In genomic region chr11:117337749-117338148, GRCm38 (mm10) we compare ENCODE assay signal across 17 mouse cellular contexts.
A peak's percentile ranks its signal among the peaks of the same experiment; 100 is the strongest.
DNase-seq lines count a peak whose midpoint lies in the region; ATAC-seq and TF ChIP-seq lines count a peak whose summit lies in the region.
"Had no signal": no experiment of that assay in that cellular context is flagged by ENCODE, and none has a peak within 500 bp of the region (broad histone marks: within the 10 kb centered on the region; RNA-seq: fewer than 3 reads in every experiment).

No protein-coding gene starts in this region.

- no peak for DNase-seq in heart, postnatal 25 days (ENCODE audit: low spot score)
- DNase-seq in thymus, postnatal 0 days (ENCODE audit: low spot score): peak; percentile 35
- no peak for DNase-seq in thymus, adult 2 months
- DNase-seq in adrenal gland, adult (ENCODE audit: inconsistent age in 2 of 2, low spot score in 1 of 2): no peak
- no peak for DNase-seq in layer of hippocampus, adult 2 months (ENCODE audit: low spot score in 2 of 2)
- DNase-seq in forebrain, embryonic 14.5 days (ENCODE audit: low spot score): no peak
- DNase-seq: embryo, embryonic 11 days; forebrain, postnatal 0 days; gastrocnemius, postnatal 14 days; heart, postnatal 14 days; thymus, postnatal 4 days had no signal

- no peak for TF ChIP-seq POLR2A in thymus, adult 2 months (IDR thresholded peaks at IDR 0.05; ENCODE audit: control insufficient read depth, extremely low read depth, insufficient read depth, low read length, poor library complexity)

- intact Hi-C loops in heart, postnatal 25 days (cut with DNase I): no loop called here

- H3K4me3 ChIP-seq in heart, embryonic 12.5 days: no peak overlapping the region
- H3K4me3 ChIP-seq in thymus, adult 2 months (ENCODE audit: control insufficient read depth, insufficient read depth, low read length): no peak overlapping the region
- H3K4me3 ChIP-seq in liver, embryonic 12.5 days: no peak overlapping the region
- H3K4me3 ChIP-seq in layer of hippocampus, adult 2 months: no peak overlapping the region
- no peak overlapping the region for H3K4me3 ChIP-seq in forebrain, embryonic 14.5 days (ENCODE audit: low read depth, low read length)
- H3K4me3 ChIP-seq: kidney, embryonic 15.5 days; left cerebral cortex, adult 2 months; limb, embryonic 15.5 days; neural tube, embryonic 13.5 days had no signal

- no peak overlapping the region for H3K9ac ChIP-seq in heart, embryonic 12.5 days
- no peak overlapping the region; the same call in 1 of the 2 replicates for H3K9ac ChIP-seq in liver, embryonic 12.5 days
- H3K9ac ChIP-seq in forebrain, embryonic 14.5 days (ENCODE audit: low read length): no peak overlapping the region
- H3K9ac ChIP-seq: forebrain, postnatal 0 days; limb, embryonic 15.5 days; neural tube, embryonic 13.5 days had no signal

- peaks cover 90% of the 10 kb centered on the region for H3K4me1 ChIP-seq in heart, embryonic 12.5 days (replicated peaks)
- H3K4me1 ChIP-seq in thymus, adult 2 months (replicated peaks; ENCODE audit: control insufficient read depth, insufficient read depth, low read length): peaks cover 90% of the 10 kb centered on the region
- peaks cover 94% of the 10 kb centered on the region for H3K4me1 ChIP-seq in liver, embryonic 12.5 days
- peaks cover 63% of the 10 kb centered on the region for H3K4me1 ChIP-seq in forebrain, embryonic 14.5 days (ENCODE audit: control insufficient read depth, insufficient read depth, low read length)

- WGBS in heart, embryonic 12.5 days: 89% methylated on average over 9 of the region's 9 CpGs
- 26% methylated on average over 9 of the region's 9 CpGs for WGBS in thymus, adult 2 months
- WGBS in liver, embryonic 12.5 days (ENCODE audit: insufficient replicate concordance): 75% methylated on average over 9 of the region's 9 CpGs
- WGBS in forebrain, embryonic 14.5 days: 87% methylated on average over 9 of the region's 9 CpGs

- H3K27ac ChIP-seq in heart, embryonic 12.5 days (ENCODE audit: poor library complexity, severe bottlenecking): 0 out of 2 replicates have a peak overlapping the region, but pooled peaks have one; percentile 5
- H3K27ac ChIP-seq in thymus, adult 2 months (ENCODE audit: control insufficient read depth, insufficient read depth, low read length): no peak overlapping the region
- peak overlapping the region; percentile 80 for H3K27ac ChIP-seq in liver, embryonic 12.5 days
- H3K27ac ChIP-seq in layer of hippocampus, adult 2 months: no peak overlapping the region
- no peak overlapping the region for H3K27ac ChIP-seq in forebrain, embryonic 14.5 days (ENCODE audit: low read depth, low read length)
- H3K27ac ChIP-seq: left cerebral cortex, adult 2 months; limb, embryonic 15.5 days had no signal

- no peaks in the 10 kb centered on the region for H3K9me3 ChIP-seq in heart, embryonic 12.5 days (replicated peaks)
- no peaks in the 10 kb centered on the region for H3K9me3 ChIP-seq in liver, embryonic 12.5 days (replicated peaks)
- no peaks in the 10 kb centered on the region for H3K9me3 ChIP-seq in forebrain, embryonic 14.5 days (replicated peaks; ENCODE audit: control insufficient read depth, low read length)
- H3K9me3 ChIP-seq: kidney, embryonic 15.5 days; limb, embryonic 15.5 days; neural tube, embryonic 13.5 days had no signal

- H3K27me3 ChIP-seq in heart, embryonic 12.5 days (replicated peaks): no peaks in the 10 kb centered on the region
- no peaks in the 10 kb centered on the region for H3K27me3 ChIP-seq in thymus, adult 2 months (ENCODE audit: control insufficient read depth, insufficient read depth, low read length)
- H3K27me3 ChIP-seq in liver, embryonic 12.5 days (replicated peaks): no peaks in the 10 kb centered on the region
- H3K27me3 ChIP-seq in forebrain, embryonic 14.5 days (replicated peaks; ENCODE audit: control insufficient read depth, insufficient read depth, low read length): no peaks in the 10 kb centered on the region
- H3K27me3 ChIP-seq: kidney, embryonic 15.5 days; limb, embryonic 15.5 days; neural tube, embryonic 13.5 days had no signal

- ATAC-seq in heart, embryonic 12.5 days (ENCODE audit: insufficient number of reproducible peaks, low FRiP score): no peak
- no peak for ATAC-seq in liver, embryonic 12.5 days
- ATAC-seq in forebrain, embryonic 14.5 days: no peak
- ATAC-seq: forebrain, postnatal 0 days had no signal

- no peak overlapping the region for H3K4me2 ChIP-seq in heart, embryonic 12.5 days
- peak overlapping the region; percentile 24 for H3K4me2 ChIP-seq in liver, embryonic 12.5 days
- no peak overlapping the region for H3K4me2 ChIP-seq in forebrain, embryonic 14.5 days (ENCODE audit: low read length)
- H3K4me2 ChIP-seq: kidney, embryonic 15.5 days; limb, embryonic 15.5 days; neural tube, embryonic 13.5 days had no signal

- H3K36me3 ChIP-seq in heart, embryonic 12.5 days: no peaks in the 10 kb centered on the region
- no peaks in the 10 kb centered on the region for H3K36me3 ChIP-seq in thymus, adult 2 months (ENCODE audit: control insufficient read depth, insufficient read depth, low read length)
- peaks cover 8% of the 10 kb centered on the region; the same call in 1 of the 2 replicates for H3K36me3 ChIP-seq in liver, embryonic 12.5 days
- H3K36me3 ChIP-seq in forebrain, embryonic 14.5 days (ENCODE audit: control insufficient read depth, insufficient read depth, low read length): 0 out of 2 replicates have a peak, but pooled peaks cover 3% of the 10 kb centered on the region

- TF ChIP-seq CTCF in thymus, adult 2 months (IDR thresholded peaks at IDR 0.05; ENCODE audit: borderline replicate concordance, control insufficient read depth, extremely low read depth, insufficient read depth, low read length, poor library complexity): no peak
- TF ChIP-seq CTCF in layer of hippocampus, adult 2 months (conservative IDR thresholded peaks at IDR 0.05): no peak

Comparison
In these comparisons a context has a peak if more than half of its experiments do, and no peak if none do; other contexts are left out.
1. H3K27ac ChIP-seq: peak in heart, embryonic 12.5 days (single experiment) and liver, embryonic 12.5 days (single experiment); none in thymus, adult 2 months (single experiment), layer of hippocampus, adult 2 months (single experiment) and forebrain, embryonic 14.5 days (single experiment).